Mouse (Mus musculus) erythroblast, embryonic 14.5 days (primary cell): ENCODE measurements around the gene Fsd1l. TPM values are rescaled to one million over a fixed set of nuclear protein-coding genes. Genes with fewer than 3 reads are reported as not detected.

Experiments used
- H3K27me3 ChIP-seq: 2 replicates; pipeline ENCODE4 v1.6.1; 2012; ENCODE audit warnings: inconsistent platforms; ENCODE audit not compliant: control insufficient read depth
- H3K36me3 ChIP-seq: 2 replicates; pipeline ENCODE4 v1.6.1; 2012; ENCODE audit warnings: mild to moderate bottlenecking, inconsistent platforms; ENCODE audit not compliant: control insufficient read depth
- H3K4me1 ChIP-seq: 2 replicates; pipeline ENCODE4 v1.6.1; 2012; ENCODE audit warnings: inconsistent platforms; ENCODE audit not compliant: control insufficient read depth
- H3K4me3 ChIP-seq: replicated peaks from 2 replicates; pipeline ENCODE3; 2012; ENCODE audit warnings: moderate library complexity, mild to moderate bottlenecking, inconsistent platforms
- H3K9me3 ChIP-seq: 2 replicates; pipeline ENCODE4 v1.6.1; 2012; ENCODE audit warnings: low read length, inconsistent platforms, mixed read lengths; ENCODE audit not compliant: control insufficient read depth
- GATA1 ChIP-seq: IDR thresholded peaks from 2 replicates; pipeline ENCODE4 v1.6.1; 2012; ENCODE audit warnings: low read length, inconsistent platforms, mixed read lengths
- TAL1 ChIP-seq: IDR thresholded peaks from 3 replicates; pipeline ENCODE4 v1.6.1; 2012; ENCODE audit warnings: low read length, inconsistent platforms, mixed read lengths
- polyA plus RNA-seq: library from polyadenylated mRNA; stranded (reverse); fragments of >175 nt; gene quantifications from 2 replicates; pipeline ENCODE4 v1.2.3, GENCODE M21; 2012

Fsd1l gene
- not detected in 2 replicates for polyA plus RNA-seq

GRCm38 (mm10) chr4:53631316-53632010 is at the start of gene Fsd1l:
Fsd1l (plus strand) TSS chr4:53631471.
- Histone ChIP-seq H3K27me3 (peaks cover 34% of the 10 kb centered on the region), H3K36me3 (no peaks in the 10 kb centered on the region), H3K4me1 (peaks cover 9% of the 10 kb centered on the region), H3K4me3 (peak within 1 kb of the TSS; percentile 61), H3K9me3 (no peaks in the 10 kb centered on the region)
- no peak for TF ChIP-seq TAL1
- no peak for TF ChIP-seq GATA1

- no peaks in the 10 kb centered on the region for H3K9me3 ChIP-seq
- H3K4me3 ChIP-seq, result no peak overlapping the region
- no peaks in the 10 kb centered on the region for H3K4me1 ChIP-seq
- no peaks in the 10 kb centered on the region for H3K27me3 ChIP-seq
- H3K36me3 ChIP-seq, result no peaks in the 10 kb centered on the region
- TF ChIP-seq TAL1 (no peak), GATA1 (no peak)
These were observed 43.6 kb upstream of the Fsd1l start for GRCm38 (mm10) chr4:53587676-53588075.

- Histone ChIP-seq H3K9me3 (no peaks in the 10 kb centered on the region), H3K4me3 (no peak overlapping the region), H3K4me1 (no peaks in the 10 kb centered on the region), H3K36me3 (no peaks in the 10 kb centered on the region), H3K27me3 (no peaks in the 10 kb centered on the region)
- TF ChIP-seq TAL1, result no peak
- TF ChIP-seq GATA1, result no peak
These were observed 42.3 kb upstream of the Fsd1l start for GRCm38 (mm10) chr4:53588936-53589335.

GRCm38 (mm10) chr4:53589466-53589865 is 41.8 kb upstream of the Fsd1l start:
- no peaks in the 10 kb centered on the region for H3K4me1 ChIP-seq
- H3K27me3 ChIP-seq, result no peaks in the 10 kb centered on the region
- no peaks in the 10 kb centered on the region for H3K9me3 ChIP-seq
- TF ChIP-seq GATA1 (no peak), TAL1 (no peak)
- H3K36me3 ChIP-seq, result no peaks in the 10 kb centered on the region
- H3K4me3 ChIP-seq, result no peak overlapping the region

DNA sequence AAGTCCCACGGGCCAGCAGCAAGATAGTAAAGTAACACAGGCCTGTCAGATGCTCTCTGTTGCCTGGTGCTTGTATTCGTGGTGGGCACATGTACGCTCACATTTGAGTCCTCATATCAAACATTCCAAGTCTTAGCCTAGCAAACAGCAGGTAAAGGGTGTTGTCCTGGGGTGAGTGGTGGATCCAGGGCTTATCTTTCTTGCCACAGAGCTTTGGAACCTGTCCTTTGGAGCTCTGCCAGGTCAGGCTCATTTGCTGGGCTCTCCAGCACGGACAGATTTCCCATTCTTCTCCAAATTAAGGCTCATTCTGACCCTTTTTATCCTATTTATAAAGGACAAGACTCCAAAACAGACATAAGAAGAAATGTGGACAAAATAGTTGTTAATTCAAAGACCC is 41.1 kb upstream of the Fsd1l start:
- Histone ChIP-seq H3K4me3 (no peak overlapping the region), H3K9me3 (no peaks in the 10 kb centered on the region), H3K36me3 (no peaks in the 10 kb centered on the region), H3K4me1 (no peaks in the 10 kb centered on the region), H3K27me3 (no peaks in the 10 kb centered on the region)
- TF ChIP-seq GATA1 (no peak), TAL1 (no peak)

DNA sequence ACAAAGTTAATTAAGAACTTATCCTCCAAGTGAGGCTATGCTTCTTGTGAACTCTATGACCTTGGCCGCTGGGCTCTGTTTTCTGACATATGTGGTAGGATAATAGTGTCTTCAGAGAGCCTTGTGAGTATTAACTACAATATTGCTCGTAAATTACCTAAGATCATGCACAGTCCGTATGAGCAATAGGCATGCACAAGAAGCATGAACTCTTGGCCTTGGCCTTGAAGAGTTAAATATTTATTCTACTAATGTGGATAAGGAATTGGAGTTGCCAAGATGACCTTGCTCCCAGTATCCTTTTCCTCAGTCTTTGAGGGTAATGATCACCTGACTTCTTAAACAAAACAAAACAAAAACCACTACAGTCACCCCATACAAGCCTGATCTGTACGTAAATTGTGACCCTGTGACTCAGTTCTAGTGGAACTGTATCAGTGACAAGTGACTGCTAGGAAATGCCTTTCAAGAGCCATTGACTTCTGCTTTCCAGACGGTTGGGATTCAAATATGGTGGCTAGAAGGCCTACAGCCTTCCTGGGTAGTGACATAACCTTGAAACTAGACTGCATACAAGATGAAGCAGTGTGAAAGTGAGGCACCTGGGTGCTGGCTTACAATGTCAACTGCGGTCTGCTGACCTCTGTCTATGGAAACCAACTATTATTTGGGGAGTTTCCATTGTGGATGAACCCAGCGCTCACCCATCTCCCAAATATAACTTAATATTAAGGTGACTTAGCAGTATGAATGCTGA is 40.4 kb upstream of the Fsd1l start:
- Histone ChIP-seq H3K27me3 (no peaks in the 10 kb centered on the region), H3K4me3 (no peak overlapping the region), H3K4me1 (no peaks in the 10 kb centered on the region), H3K9me3 (no peaks in the 10 kb centered on the region), H3K36me3 (no peaks in the 10 kb centered on the region)
- TF ChIP-seq TAL1, result no peak
- TF ChIP-seq GATA1, result no peak

GRCm38 (mm10) chr4:53591536-53591935 is 39.7 kb upstream of the Fsd1l start:
- Histone ChIP-seq H3K4me3 (no peak overlapping the region), H3K9me3 (no peaks in the 10 kb centered on the region), H3K36me3 (no peaks in the 10 kb centered on the region), H3K27me3 (no peaks in the 10 kb centered on the region), H3K4me1 (no peaks in the 10 kb centered on the region)
- TF ChIP-seq GATA1 (no peak), TAL1 (no peak)

DNA sequence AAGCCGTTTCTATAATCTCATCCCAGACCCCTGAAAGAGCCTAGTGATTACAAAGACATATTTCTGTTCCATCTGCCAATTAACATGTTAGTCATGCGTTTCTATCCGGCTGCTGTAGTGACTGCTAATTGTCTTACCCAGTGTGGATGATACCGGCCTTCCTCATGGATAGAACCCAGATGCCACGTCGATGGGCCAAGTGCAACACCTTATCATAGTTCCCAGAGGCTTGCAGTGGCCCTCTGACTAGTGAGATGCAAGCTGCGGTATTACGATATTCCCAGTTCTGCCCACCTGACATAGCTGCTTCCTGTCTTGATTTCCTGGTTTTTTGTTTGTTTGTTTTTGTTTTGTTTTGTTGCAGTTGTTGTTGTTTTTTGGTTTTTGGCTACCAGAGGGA is 39.3 kb upstream of the Fsd1l start:
- Histone ChIP-seq H3K36me3 (no peaks in the 10 kb centered on the region), H3K4me1 (no peaks in the 10 kb centered on the region), H3K27me3 (no peaks in the 10 kb centered on the region), H3K4me3 (no peak overlapping the region), H3K9me3 (no peaks in the 10 kb centered on the region)
- TF ChIP-seq TAL1 (no peak), GATA1 (no peak)

- H3K4me3 ChIP-seq, result no peak overlapping the region
These were observed 38.9 kb upstream of the Fsd1l start for GRCm38 (mm10) chr4:53592386-53592785.

More at GRCm38 (mm10) chr4:53592386-53592785, 38.9 kb upstream of the Fsd1l start:
- Histone ChIP-seq H3K36me3 (no peaks in the 10 kb centered on the region), H3K9me3 (no peaks in the 10 kb centered on the region), H3K27me3 (no peaks in the 10 kb centered on the region), H3K4me1 (no peaks in the 10 kb centered on the region)
- TF ChIP-seq GATA1 (no peak), TAL1 (no peak)
